ENCODE assay signal across 9 mouse cellular contexts in genomic region chr4:78605763-78606460, GRCm38 (mm10).
DNase-seq lines count a peak whose midpoint lies in the region; ATAC-seq lines count a peak whose summit lies in the region.
"Had no signal": no experiment of that assay in that cellular context is flagged by ENCODE, and none has a peak within 500 bp of the region (broad histone marks: within the 10 kb centered on the region; RNA-seq: fewer than 3 reads in every experiment).

No protein-coding gene starts in this region.

- peak overlapping the region; percentile 49 for H3K4me3 ChIP-seq in heart, embryonic 13.5 days
- H3K4me3 ChIP-seq in embryonic facial prominence, embryonic 11.5 days (ENCODE audit: low read depth, low read length), result peak overlapping the region; percentile 26
- peak overlapping the region; percentile 31 for H3K4me3 ChIP-seq in hindbrain, embryonic 14.5 days (replicated peaks; ENCODE audit: low read length)
- H3K4me3 ChIP-seq in midbrain, embryonic 12.5 days, result peak overlapping the region; percentile 38

- H3K27ac ChIP-seq in heart, embryonic 13.5 days (replicated peaks), result no peak overlapping the region
- H3K27ac ChIP-seq in embryonic facial prominence, embryonic 11.5 days (replicated peaks; ENCODE audit: low read depth, low read length), result no peak overlapping the region
- H3K27ac ChIP-seq in hindbrain, embryonic 14.5 days, result no peak overlapping the region
- H3K27ac ChIP-seq in midbrain, embryonic 12.5 days (replicated peaks), result no peak overlapping the region

- H3K27me3 ChIP-seq in heart, embryonic 13.5 days (replicated peaks), result no peaks in the 10 kb centered on the region
- H3K27me3 ChIP-seq in embryonic facial prominence, embryonic 11.5 days (ENCODE audit: control insufficient read depth, insufficient read depth, low read length), result no peaks in the 10 kb centered on the region
- H3K27me3 ChIP-seq in hindbrain, embryonic 14.5 days (ENCODE audit: control insufficient read depth, insufficient read depth, low read length), result no peaks in the 10 kb centered on the region
- H3K27me3 ChIP-seq in midbrain, embryonic 12.5 days, result no peaks in the 10 kb centered on the region

- H3K9me3 ChIP-seq in heart, embryonic 13.5 days, result no peaks in the 10 kb centered on the region
- no peaks in the 10 kb centered on the region for H3K9me3 ChIP-seq in embryonic facial prominence, embryonic 11.5 days (replicated peaks; ENCODE audit: control insufficient read depth, low read length)
- H3K9me3 ChIP-seq in hindbrain, embryonic 14.5 days (ENCODE audit: control insufficient read depth, low read length), result no peaks in the 10 kb centered on the region
- no peaks in the 10 kb centered on the region for H3K9me3 ChIP-seq in midbrain, embryonic 12.5 days

- 66% methylated on average over 4 of the region's 4 CpGs for WGBS in heart, embryonic 13.5 days
- WGBS in embryonic facial prominence, embryonic 11.5 days, result 90% methylated on average over 4 of the region's 4 CpGs
- 74% methylated on average over 4 of the region's 4 CpGs for WGBS in hindbrain, embryonic 14.5 days
- WGBS in midbrain, embryonic 12.5 days, result 91% methylated on average over 4 of the region's 4 CpGs

- no peak for ATAC-seq in heart, embryonic 13.5 days (ENCODE audit: extremely low read depth, insufficient number of reproducible peaks, low FRiP score, low TSS enrichment)
- ATAC-seq in embryonic facial prominence, embryonic 11.5 days (replicated peaks; ENCODE audit: insufficient number of reproducible peaks, low FRiP score, low TSS enrichment, low read depth), result peak; percentile 39; the same call in 1 of the 2 replicates
- ATAC-seq in hindbrain, embryonic 14.5 days (ENCODE audit: low FRiP score), result peak; percentile 17; the same call in 1 of the 2 replicates
- peak; percentile 54 for ATAC-seq in midbrain, embryonic 12.5 days (ENCODE audit: low FRiP score, low read depth)

- DNase-seq in heart, adult 18-20 months, result no peak
- DNase-seq in embryonic facial prominence, embryonic 11.5 days (ENCODE audit: low spot score), result no peak
- no peak for DNase-seq in hindbrain, embryonic 14.5 days (ENCODE audit: low spot score)
- DNase-seq in embryo, embryonic 10.5 days (ENCODE audit: low spot score), result no peak
- no peak for DNase-seq in gastrocnemius, postnatal 25 days
- no peak for DNase-seq in adrenal gland, postnatal 4 days (ENCODE audit: low spot score in 2 of 2)
- DNase-seq: B cell, adult 2 months had no signal

- H3K4me2 ChIP-seq in heart, embryonic 13.5 days, result peak overlapping the region; percentile 72
- H3K4me2 ChIP-seq in embryonic facial prominence, embryonic 11.5 days (ENCODE audit: low read depth, low read length), result peak overlapping the region; percentile 45
- peak overlapping the region; percentile 60 for H3K4me2 ChIP-seq in hindbrain, embryonic 14.5 days (replicated peaks)
- peak overlapping the region; percentile 51 for H3K4me2 ChIP-seq in midbrain, embryonic 12.5 days (replicated peaks)

- no peaks in the 10 kb centered on the region; the same call in 1 of the 2 replicates for H3K4me1 ChIP-seq in heart, embryonic 13.5 days
- no peaks in the 10 kb centered on the region for H3K4me1 ChIP-seq in embryonic facial prominence, embryonic 11.5 days (ENCODE audit: control insufficient read depth, insufficient read depth, low read length)
- peaks cover 9% of the 10 kb centered on the region; the same call in 1 of the 2 replicates for H3K4me1 ChIP-seq in hindbrain, embryonic 14.5 days (replicated peaks; ENCODE audit: control insufficient read depth, insufficient read depth, low read length)
- peaks cover 4% of the 10 kb centered on the region; the same call in 1 of the 2 replicates for H3K4me1 ChIP-seq in midbrain, embryonic 12.5 days

- no peaks in the 10 kb centered on the region for H3K36me3 ChIP-seq in heart, embryonic 13.5 days
- no peaks in the 10 kb centered on the region for H3K36me3 ChIP-seq in embryonic facial prominence, embryonic 11.5 days (replicated peaks; ENCODE audit: control insufficient read depth, insufficient read depth, low read depth, low read length)
- H3K36me3 ChIP-seq in hindbrain, embryonic 14.5 days (replicated peaks; ENCODE audit: control insufficient read depth, insufficient read depth), result no peaks in the 10 kb centered on the region
- no peaks in the 10 kb centered on the region for H3K36me3 ChIP-seq in midbrain, embryonic 12.5 days

- H3K9ac ChIP-seq in heart, embryonic 13.5 days, result peak overlapping the region; percentile 48; the same call in 1 of the 2 replicates
- no peak overlapping the region for H3K9ac ChIP-seq in embryonic facial prominence, embryonic 11.5 days (replicated peaks; ENCODE audit: low read length)
- H3K9ac ChIP-seq in hindbrain, embryonic 14.5 days, result peak overlapping the region; percentile 42; the same call in 1 of the 2 replicates
- H3K9ac ChIP-seq in midbrain, embryonic 12.5 days (replicated peaks), result peak overlapping the region; percentile 15; the same call in 1 of the 2 replicates
